Mouse (Mus musculus) right cerebral cortex, postnatal 25 days (tissue): ENCODE measurements around the gene Ino80b.

Experiments
- DNase-seq: peaks from one replicate; pipeline ENCODE4 v3.0.0; 2022

The Ino80b gene

DNA sequence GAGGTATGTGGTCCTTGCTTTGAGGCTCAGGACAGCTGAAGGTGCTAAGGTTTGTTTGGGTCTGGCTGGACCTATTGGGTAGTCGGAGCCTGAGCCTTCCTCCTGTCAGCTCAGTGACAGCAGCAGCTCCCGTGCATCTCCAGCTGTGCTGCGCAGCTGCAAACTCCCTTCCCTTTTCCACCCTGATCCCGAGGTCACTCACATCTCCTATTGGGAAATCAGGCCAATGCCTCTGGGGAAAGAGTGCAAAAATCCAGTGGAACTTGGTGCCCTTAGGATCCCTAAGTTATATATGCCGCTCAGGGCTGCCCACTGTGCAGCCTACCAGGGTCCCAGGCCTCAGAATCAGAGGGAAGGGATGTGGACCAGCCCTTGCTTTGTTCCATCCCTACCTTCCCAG lies 41.7 kb downstream of the Ino80b start:
- no peak for DNase-seq

- DNase-seq: no peak
Observed at GRCm38 (mm10) chr6:83080210-83080609, 45.0 kb downstream of the Ino80b start.

DNA sequence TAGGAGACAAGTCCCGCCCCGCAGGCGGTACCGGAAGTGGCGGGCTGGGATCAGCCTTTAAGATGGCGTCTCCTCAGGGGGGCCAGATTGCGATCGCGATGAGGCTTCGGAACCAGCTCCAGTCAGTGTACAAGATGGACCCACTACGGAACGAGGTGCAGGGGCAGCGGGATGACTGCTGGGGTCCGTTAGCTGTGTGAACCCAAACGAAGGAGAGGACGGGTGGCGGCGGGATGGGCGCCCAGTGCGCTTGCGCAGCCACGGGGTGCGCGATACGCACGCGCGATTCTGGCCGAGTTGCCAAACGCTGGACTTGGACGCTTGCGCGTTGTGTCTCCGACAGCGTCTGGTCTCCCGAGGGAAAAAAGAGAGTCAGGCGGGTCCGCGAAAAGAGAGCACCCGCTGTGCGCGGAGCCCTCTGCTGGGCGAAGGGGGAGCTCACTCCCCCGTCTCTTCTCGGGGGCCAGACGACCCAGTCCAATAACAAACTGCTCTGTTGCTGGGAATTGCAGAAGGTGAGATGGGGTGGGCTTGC lies 46.8 kb downstream of the Ino80b start:
- DNase-seq: peak; percentile 98

- DNase-seq: no peak
Observed at GRCm38 (mm10) chr6:83077630-83078323, 47.5 kb downstream of the Ino80b start, which contains the start of gene Pcgf1. Pcgf1 (plus strand) TSS chr6:83077869.

- no peak for DNase-seq
Observed at GRCm38 (mm10) chr6:83074979-83075378, 50.3 kb downstream of the Ino80b start.
